Mouse (Mus musculus) limb, embryonic 13.5 days (tissue): ENCODE measurements around the gene Slc24a2. TPM values are rescaled to one million over a fixed set of nuclear protein-coding genes. Genes with fewer than 3 reads are reported as not detected.

Experiments
- ATAC-seq: fragments of 200-750 bp; cut with Nextera tagmentation; 2 replicates; pipeline ENCODE4 v1.8.0; 2017; ENCODE audit warnings: low read depth, moderate number of reproducible peaks, moderate TSS enrichment; ENCODE audit not compliant: low FRiP score
- H3K27ac ChIP-seq: fragments of 300-500 bp; sonication (generic); 2 replicates; pipeline ENCODE4 v1.5.1; 2015; ENCODE audit warnings: inconsistent platforms, mild to moderate bottlenecking, moderate library complexity
- H3K27me3 ChIP-seq: fragments of 300-500 bp; sonication (generic); 2 replicates; pipeline ENCODE4 v1.6.1; 2015; ENCODE audit warnings: mild to moderate bottlenecking, inconsistent platforms
- H3K36me3 ChIP-seq: fragments of 300-500 bp; sonication (generic); 2 replicates; pipeline ENCODE4 v1.6.1; 2015; ENCODE audit warnings: inconsistent platforms, mild to moderate bottlenecking, moderate library complexity
- H3K4me1 ChIP-seq: fragments of 300-500 bp; sonication (generic); 2 replicates; pipeline ENCODE4 v1.6.1; 2015; ENCODE audit warnings: inconsistent platforms
- H3K4me2 ChIP-seq: fragments of 300-500 bp; sonication (generic); replicated peaks from 2 replicates; pipeline ENCODE4 v1.6.1; 2015; ENCODE audit warnings: inconsistent platforms, mild to moderate bottlenecking, moderate library complexity
- H3K4me3 ChIP-seq: fragments of 300-500 bp; sonication (generic); 2 replicates; pipeline ENCODE4 v1.5.1; 2015; ENCODE audit warnings: moderate library complexity, mild to moderate bottlenecking, inconsistent platforms
- H3K9ac ChIP-seq: fragments of 300-500 bp; sonication (generic); 2 replicates; pipeline ENCODE4 v1.6.1; 2015; ENCODE audit warnings: mild to moderate bottlenecking, inconsistent platforms
- H3K9me3 ChIP-seq: fragments of 300-500 bp; sonication (generic); 2 replicates; pipeline ENCODE4 v1.6.1; 2016; ENCODE audit warnings: inconsistent platforms
- WGBS: fragments of 180-500 bp; shearing (Covaris S2); methylation state at CpG from one replicate; pipeline ENCODE4 v1.1.7; 2015; 5-methylcytosine and 5-hydroxymethylcytosine counted together
- polyA plus RNA-seq: library from polyadenylated mRNA; unstranded; fragments of >200 nt; fragmentation: Nextera tagmentation; extraction: Ambion mirVana; gene quantifications from 2 replicates; pipeline ENCODE4 v1.2.1, GENCODE M21; 2015

The Slc24a2 gene
- polyA plus RNA-seq, 1 experiment from 2014 or later, result 0.92 TPM

- Histone ChIP-seq H3K36me3 (no peaks in the 10 kb centered on the region), H3K4me3 (no peak overlapping the region), H3K9ac (no peak overlapping the region), H3K9me3 (no peaks in the 10 kb centered on the region), H3K27ac (no peak overlapping the region), H3K4me2 (no peak overlapping the region), H3K4me1 (no peaks in the 10 kb centered on the region), H3K27me3 (no peaks in the 10 kb centered on the region)
- ATAC-seq, result no peak
- 84% methylated on average over 8 of the region's 8 CpGs for WGBS
These were observed 120.8 kb downstream of the Slc24a2 start for GRCm38 (mm10) chr4:87109331-87110059.

GRCm38 (mm10) chr4:87100936-87101335 lies 129.3 kb downstream of the Slc24a2 start:
- H3K9me3 ChIP-seq, result no peaks in the 10 kb centered on the region
- ATAC-seq, result no peak
- H3K9ac ChIP-seq, result no peak overlapping the region
- no peaks in the 10 kb centered on the region for H3K36me3 ChIP-seq
- H3K4me2 ChIP-seq, result no peak overlapping the region
- no peaks in the 10 kb centered on the region for H3K27me3 ChIP-seq
- WGBS, result 63% methylated on average over 5 of the region's 5 CpGs
- no peak overlapping the region for H3K27ac ChIP-seq
- no peaks in the 10 kb centered on the region for H3K4me1 ChIP-seq
- no peak overlapping the region for H3K4me3 ChIP-seq

GRCm38 (mm10) chr4:87096186-87096585 lies 134.1 kb downstream of the Slc24a2 start:
- no peaks in the 10 kb centered on the region for H3K36me3 ChIP-seq
- no peak for ATAC-seq
- 77% methylated on average over 5 of the region's 5 CpGs for WGBS
- no peak overlapping the region for H3K4me3 ChIP-seq
- H3K9me3 ChIP-seq, result no peaks in the 10 kb centered on the region
- no peak overlapping the region for H3K9ac ChIP-seq
- no peak overlapping the region for H3K27ac ChIP-seq
- H3K4me1 ChIP-seq, result no peaks in the 10 kb centered on the region
- H3K27me3 ChIP-seq, result no peaks in the 10 kb centered on the region
- no peak overlapping the region for H3K4me2 ChIP-seq

- no peak for ATAC-seq
- Histone ChIP-seq H3K27ac (no peak overlapping the region), H3K27me3 (no peaks in the 10 kb centered on the region), H3K4me1 (no peaks in the 10 kb centered on the region), H3K4me3 (no peak overlapping the region), H3K36me3 (no peaks in the 10 kb centered on the region), H3K9me3 (no peaks in the 10 kb centered on the region), H3K9ac (no peak overlapping the region), H3K4me2 (no peak overlapping the region)
- 81% methylated on average over 3 of the region's 3 CpGs for WGBS
These were observed 136.7 kb downstream of the Slc24a2 start for GRCm38 (mm10) chr4:87093612-87094011.

GRCm38 (mm10) chr4:87090841-87091240 lies 139.4 kb downstream of the Slc24a2 start:
- Histone ChIP-seq H3K9ac (no peak overlapping the region), H3K9me3 (no peaks in the 10 kb centered on the region), H3K36me3 (no peaks in the 10 kb centered on the region), H3K27ac (no peak overlapping the region), H3K4me3 (no peak overlapping the region), H3K4me2 (no peak overlapping the region), H3K4me1 (peaks cover 5% of the 10 kb centered on the region), H3K27me3 (no peaks in the 10 kb centered on the region)
- no peak for ATAC-seq

GRCm38 (mm10) chr4:87088713-87089112 lies 141.6 kb downstream of the Slc24a2 start:
- H3K27me3 ChIP-seq, result no peaks in the 10 kb centered on the region
- peaks cover 5% of the 10 kb centered on the region for H3K4me1 ChIP-seq
- no peak overlapping the region for H3K27ac ChIP-seq
- no peaks in the 10 kb centered on the region for H3K36me3 ChIP-seq
- ATAC-seq, result no peak
- no peak overlapping the region for H3K4me3 ChIP-seq
- 72% methylated on average over 6 of the region's 6 CpGs for WGBS
- no peak overlapping the region for H3K9ac ChIP-seq
- H3K9me3 ChIP-seq, result no peaks in the 10 kb centered on the region
- no peak overlapping the region for H3K4me2 ChIP-seq

GRCm38 (mm10) chr4:87087597-87087996 lies 142.7 kb downstream of the Slc24a2 start:
- H3K4me1 ChIP-seq, result peaks cover 5% of the 10 kb centered on the region
- no peak overlapping the region for H3K27ac ChIP-seq
- 62% methylated on average over 5 of the region's 5 CpGs for WGBS
- no peak overlapping the region for H3K9ac ChIP-seq
- ATAC-seq, result no peak
- no peaks in the 10 kb centered on the region for H3K9me3 ChIP-seq
- H3K4me2 ChIP-seq, result no peak overlapping the region
- no peaks in the 10 kb centered on the region for H3K27me3 ChIP-seq
- no peak overlapping the region for H3K4me3 ChIP-seq
- no peaks in the 10 kb centered on the region for H3K36me3 ChIP-seq

GRCm38 (mm10) chr4:87086933-87087577 lies 143.2 kb downstream of the Slc24a2 start:
- WGBS, result 28% methylated on average over 11 of the region's 11 CpGs
- no peaks in the 10 kb centered on the region for H3K9me3 ChIP-seq
- H3K27ac ChIP-seq, result no peak overlapping the region
- no peak for ATAC-seq
- no peaks in the 10 kb centered on the region for H3K36me3 ChIP-seq
- no peak overlapping the region for H3K4me2 ChIP-seq
- H3K9ac ChIP-seq, result no peak overlapping the region
- H3K4me3 ChIP-seq, result no peak overlapping the region
- H3K27me3 ChIP-seq, result no peaks in the 10 kb centered on the region
- H3K4me1 ChIP-seq, result peaks cover 5% of the 10 kb centered on the region

- Histone ChIP-seq H3K36me3 (no peaks in the 10 kb centered on the region), H3K9ac (no peak overlapping the region), H3K27me3 (no peaks in the 10 kb centered on the region), H3K4me1 (no peaks in the 10 kb centered on the region), H3K9me3 (no peaks in the 10 kb centered on the region), H3K4me2 (no peak overlapping the region), H3K27ac (no peak overlapping the region), H3K4me3 (no peak overlapping the region)
- 77% methylated on average over 6 of the region's 6 CpGs for WGBS
- no peak for ATAC-seq
These were observed 149.0 kb downstream of the Slc24a2 start for GRCm38 (mm10) chr4:87081321-87081720.

GRCm38 (mm10) chr4:87079305-87079704 lies 151.0 kb downstream of the Slc24a2 start:
- no peaks in the 10 kb centered on the region for H3K4me1 ChIP-seq
- no peak overlapping the region for H3K27ac ChIP-seq
- no peaks in the 10 kb centered on the region for H3K36me3 ChIP-seq
- no peaks in the 10 kb centered on the region for H3K27me3 ChIP-seq
- WGBS, result 84% methylated on average over 4 of the region's 4 CpGs
- H3K4me2 ChIP-seq, result no peak overlapping the region
- no peak overlapping the region for H3K9ac ChIP-seq
- H3K4me3 ChIP-seq, result no peak overlapping the region
- no peak for ATAC-seq
- no peaks in the 10 kb centered on the region for H3K9me3 ChIP-seq

GRCm38 (mm10) chr4:87078726-87079125 lies 151.6 kb downstream of the Slc24a2 start:
- H3K27me3 ChIP-seq, result no peaks in the 10 kb centered on the region
- no peak overlapping the region for H3K4me3 ChIP-seq
- H3K9ac ChIP-seq, result no peak overlapping the region
- no peaks in the 10 kb centered on the region for H3K9me3 ChIP-seq
- H3K4me1 ChIP-seq, result no peaks in the 10 kb centered on the region
- no peak for ATAC-seq
- 33% methylated on average over 2 of the region's 2 CpGs for WGBS
- H3K4me2 ChIP-seq, result no peak overlapping the region
- H3K36me3 ChIP-seq, result no peaks in the 10 kb centered on the region
- no peak overlapping the region for H3K27ac ChIP-seq

- Histone ChIP-seq H3K4me3 (no peak overlapping the region), H3K4me2 (no peak overlapping the region), H3K4me1 (no peaks in the 10 kb centered on the region), H3K9me3 (no peaks in the 10 kb centered on the region), H3K9ac (no peak overlapping the region), H3K27me3 (no peaks in the 10 kb centered on the region), H3K36me3 (no peaks in the 10 kb centered on the region), H3K27ac (no peak overlapping the region)
- 49% methylated on average over 3 of the region's 3 CpGs for WGBS
- ATAC-seq, result no peak
These were observed 154.5 kb downstream of the Slc24a2 start for GRCm38 (mm10) chr4:87075761-87076160.

- no peak for ATAC-seq
- no peak overlapping the region for H3K4me3 ChIP-seq
- WGBS, result 78% methylated on average over 3 of the region's 3 CpGs
- H3K27ac ChIP-seq, result no peak overlapping the region
- H3K36me3 ChIP-seq, result no peaks in the 10 kb centered on the region
- no peaks in the 10 kb centered on the region for H3K9me3 ChIP-seq
- no peaks in the 10 kb centered on the region for H3K4me1 ChIP-seq
- H3K4me2 ChIP-seq, result no peak overlapping the region
- no peaks in the 10 kb centered on the region for H3K27me3 ChIP-seq
- H3K9ac ChIP-seq, result no peak overlapping the region
These were observed 162.2 kb downstream of the Slc24a2 start for GRCm38 (mm10) chr4:87068121-87068520.
